Mouse (Mus musculus) kidney, postnatal 36 days (tissue): ENCODE measurements around the gene Blcap.

ENCODE experiments used
- DNase-seq, 2 experiments: peaks; one replicate each; pipeline ENCODE4 v3.0.0; 2021 to 2022; ENCODE audit warnings: mixed read lengths in 2 of 2

Blcap gene

GRCm38 (mm10) chr2:157559440-157559839 is 11.6 kb downstream of the Blcap start:
- no peak for DNase-seq

- no peak for DNase-seq
These were observed 12.6 kb downstream of the Blcap start for GRCm38 (mm10) chr2:157558520-157558919.

GRCm38 (mm10) chr2:157558051-157558450 is 13.0 kb downstream of the Blcap start:
- DNase-seq = peak in 1 of 2 experiments; percentile 14

GRCm38 (mm10) chr2:157556074-157556698 is 14.9 kb downstream of the Blcap start:
- DNase-seq = no peak

GRCm38 (mm10) chr2:157552158-157552886 is 18.8 kb downstream of the Blcap start:
- DNase-seq = peak; percentile 30

GRCm38 (mm10) chr2:157550292-157550691 is 20.8 kb downstream of the Blcap start:
- no peak for DNase-seq

- DNase-seq = no peak
These were observed 24.4 kb downstream of the Blcap start for GRCm38 (mm10) chr2:157546686-157547085.

GRCm38 (mm10) chr2:157544333-157544888 is 26.7 kb downstream of the Blcap start:
- no peak for DNase-seq

GRCm38 (mm10) chr2:157542415-157542814 is 28.7 kb downstream of the Blcap start:
- DNase-seq = no peak

GRCm38 (mm10) chr2:157541631-157542030 is 29.4 kb downstream of the Blcap start:
- no peak for DNase-seq

GRCm38 (mm10) chr2:157540953-157541569 is 30.0 kb downstream of the Blcap start:
- DNase-seq = no peak

- no peak for DNase-seq
These were observed 30.8 kb downstream of the Blcap start for GRCm38 (mm10) chr2:157540073-157540952.

- DNase-seq = no peak
These were observed 34.0 kb downstream of the Blcap start for GRCm38 (mm10) chr2:157537118-157537517.

- no peak for DNase-seq
These were observed 34.5 kb downstream of the Blcap start for GRCm38 (mm10) chr2:157536476-157537081.

- no peak for DNase-seq
These were observed 36.9 kb downstream of the Blcap start for GRCm38 (mm10) chr2:157534163-157534562.

GRCm38 (mm10) chr2:157531681-157532426 is 39.2 kb downstream of the Blcap start:
- no peak for DNase-seq

- DNase-seq = no peak
These were observed 40.8 kb downstream of the Blcap start for GRCm38 (mm10) chr2:157530056-157530955.

- DNase-seq = no peak
These were observed 48.5 kb downstream of the Blcap start for GRCm38 (mm10) chr2:157522556-157522955.

GRCm38 (mm10) chr2:157520496-157520895 is 50.6 kb downstream of the Blcap start:
- no peak for DNase-seq

GRCm38 (mm10) chr2:157519452-157519851 is 51.6 kb downstream of the Blcap start:
- DNase-seq = no peak
